Mouse (Mus musculus): ENCODE results near the gene Tnfsf11. TPM values are rescaled to one million over a fixed set of nuclear protein-coding genes. Genes with fewer than 3 reads are reported as not detected.

The Tnfsf11 gene
- polyA plus RNA-seq, 1 experiment from 2014 or later: not detected

DNA sequence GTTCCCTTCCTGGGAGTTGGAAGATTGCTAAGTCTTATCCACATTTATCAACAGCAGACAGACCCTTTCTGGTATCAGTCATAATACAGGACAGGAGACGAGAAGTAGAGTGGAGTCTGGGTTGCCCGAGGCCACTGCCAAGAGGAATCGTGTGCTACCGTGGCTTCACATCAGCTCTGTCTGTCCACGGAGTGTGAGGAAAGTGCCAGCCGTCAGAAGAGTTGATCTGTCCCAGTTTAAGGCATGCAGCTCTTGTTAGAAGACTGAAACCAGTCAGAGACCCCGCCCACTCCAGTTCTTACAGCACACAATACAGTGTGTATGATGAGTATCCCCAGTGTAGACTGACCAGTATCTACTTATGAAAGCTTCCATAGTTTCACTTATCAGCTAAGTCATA lies 45.2 kb downstream of the Tnfsf11 start:
- Histone ChIP-seq H3K4me2 (ENCODE audit: low read depth, low read length) (no peak overlapping the region), H3K27me3 (ENCODE audit: insufficient read depth, low read length) (no peaks in the 10 kb centered on the region), H3K9me3 (ENCODE audit: low read length) (no peaks in the 10 kb centered on the region), H3K36me3 (replicated peaks; ENCODE audit: insufficient read depth, low read length) (no peaks in the 10 kb centered on the region), H3K4me1 (ENCODE audit: insufficient read depth) (no peaks in the 10 kb centered on the region), H3K4me3 (ENCODE audit: low read depth, low read length) (no peak overlapping the region), H3K9ac (replicated peaks) (no peak overlapping the region), H3K27ac (ENCODE audit: low read depth) (no peak overlapping the region)
- DNase-seq (no peak), ATAC-seq (no peak)
- 65% methylated on average over 7 of the region's 7 CpGs for WGBS (ENCODE audit: insufficient replicate concordance)
- no peak for TF ChIP-seq CTCF (IDR thresholded peaks at IDR 0.05; ENCODE audit: low read depth)
- no peak for TF ChIP-seq EP300 (IDR thresholded peaks at IDR 0.05; ENCODE audit: low read depth)

- H3K9ac ChIP-seq (replicated peaks): no peak overlapping the region
- H3K4me3 ChIP-seq (ENCODE audit: low read depth, low read length): no peak overlapping the region
- no peaks in the 10 kb centered on the region for H3K36me3 ChIP-seq (replicated peaks; ENCODE audit: insufficient read depth, low read length)
- DNase-seq: no peak
- 75% methylated on average over 7 of the region's 7 CpGs for WGBS (ENCODE audit: insufficient replicate concordance)
- no peak overlapping the region for H3K4me2 ChIP-seq (ENCODE audit: low read depth, low read length)
- H3K9me3 ChIP-seq (ENCODE audit: low read length): no peaks in the 10 kb centered on the region
- TF ChIP-seq CTCF (IDR thresholded peaks at IDR 0.05; ENCODE audit: low read depth) (no peak), EP300 (IDR thresholded peaks at IDR 0.05; ENCODE audit: low read depth) (no peak)
- ATAC-seq: no peak
- H3K4me1 ChIP-seq (ENCODE audit: insufficient read depth): no peaks in the 10 kb centered on the region
- no peak overlapping the region for H3K27ac ChIP-seq (ENCODE audit: low read depth)
- no peaks in the 10 kb centered on the region for H3K27me3 ChIP-seq (ENCODE audit: insufficient read depth, low read length)
Observed at GRCm38 (mm10) chr14:78261246-78261645, 46.6 kb downstream of the Tnfsf11 start.

- Histone ChIP-seq H3K27me3 (ENCODE audit: insufficient read depth, low read length) (no peaks in the 10 kb centered on the region), H3K4me1 (ENCODE audit: insufficient read depth) (no peaks in the 10 kb centered on the region), H3K9me3 (ENCODE audit: low read length) (no peaks in the 10 kb centered on the region), H3K4me3 (ENCODE audit: low read depth, low read length) (no peak overlapping the region), H3K36me3 (replicated peaks; ENCODE audit: insufficient read depth, low read length) (no peaks in the 10 kb centered on the region), H3K4me2 (ENCODE audit: low read depth, low read length) (no peak overlapping the region), H3K9ac (replicated peaks) (no peak overlapping the region), H3K27ac (ENCODE audit: low read depth) (no peak overlapping the region)
- WGBS (ENCODE audit: insufficient replicate concordance): 73% methylated on average over 7 of the region's 7 CpGs
- TF ChIP-seq EP300 (IDR thresholded peaks at IDR 0.05; ENCODE audit: low read depth) (no peak), CTCF (IDR thresholded peaks at IDR 0.05; ENCODE audit: low read depth) (no peak)
- ATAC-seq (no peak), DNase-seq (no peak)
Observed at GRCm38 (mm10) chr14:78254017-78254416, 53.8 kb downstream of the Tnfsf11 start.

DNA sequence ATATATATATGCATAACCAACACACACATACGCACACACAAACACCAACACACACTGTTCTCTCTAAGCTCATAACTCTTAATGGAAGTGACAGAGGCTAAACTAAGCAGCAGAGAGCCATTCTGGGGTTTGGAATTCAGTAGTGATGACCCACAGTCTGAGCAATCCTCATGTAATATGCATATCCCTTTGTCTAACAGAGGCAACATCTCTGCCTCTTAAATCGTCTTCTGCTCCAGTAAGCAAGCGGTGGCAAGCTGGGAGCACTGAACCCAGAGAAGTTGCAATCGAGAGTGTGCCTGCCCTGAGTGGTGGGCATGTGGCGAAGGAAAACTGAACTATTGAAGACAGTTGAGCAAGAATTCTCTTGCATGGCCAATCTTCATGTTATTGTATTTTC lies 61.2 kb downstream of the Tnfsf11 start:
- WGBS (ENCODE audit: insufficient replicate concordance): 82% methylated on average over 5 of the region's 5 CpGs
- Histone ChIP-seq H3K27ac (ENCODE audit: low read depth) (no peak overlapping the region), H3K27me3 (ENCODE audit: insufficient read depth, low read length) (no peaks in the 10 kb centered on the region), H3K4me1 (ENCODE audit: insufficient read depth) (no peaks in the 10 kb centered on the region), H3K36me3 (replicated peaks; ENCODE audit: insufficient read depth, low read length) (no peaks in the 10 kb centered on the region), H3K9me3 (ENCODE audit: low read length) (no peaks in the 10 kb centered on the region), H3K9ac (replicated peaks) (no peak overlapping the region), H3K4me3 (ENCODE audit: low read depth, low read length) (no peak overlapping the region), H3K4me2 (ENCODE audit: low read depth, low read length) (no peak overlapping the region)
- no peak for ATAC-seq
- TF ChIP-seq EP300 (IDR thresholded peaks at IDR 0.05; ENCODE audit: low read depth) (no peak), CTCF (IDR thresholded peaks at IDR 0.05; ENCODE audit: low read depth) (no peak)
- DNase-seq: no peak

- WGBS (ENCODE audit: insufficient replicate concordance): 56% methylated on average over 4 of the region's 4 CpGs
Observed at GRCm38 (mm10) chr14:78244811-78245210, 63.0 kb downstream of the Tnfsf11 start.

DNA sequence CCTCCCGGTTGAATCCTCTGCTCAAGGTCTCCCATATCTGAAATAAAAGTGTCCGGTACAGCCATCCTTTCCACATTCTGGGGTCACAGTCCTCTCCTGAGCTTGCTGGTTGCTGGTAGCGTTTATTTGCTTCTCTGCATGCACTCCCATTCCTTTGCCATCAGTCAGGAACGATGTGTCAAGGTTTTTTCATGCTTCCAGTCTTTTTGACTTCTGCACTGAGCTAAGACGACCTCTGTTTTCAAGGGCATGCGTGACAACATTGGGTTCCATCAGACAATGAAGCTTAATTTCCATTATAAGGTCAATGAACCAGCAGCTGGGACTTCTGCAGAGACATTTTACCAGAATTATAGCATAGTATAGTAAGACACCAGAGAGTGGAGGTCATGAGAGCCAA lies 68.5 kb downstream of the Tnfsf11 start:
- no peaks in the 10 kb centered on the region for H3K36me3 ChIP-seq (replicated peaks; ENCODE audit: insufficient read depth, low read length)
- 72% methylated on average over 6 of the region's 6 CpGs for WGBS (ENCODE audit: insufficient replicate concordance)
- no peak for TF ChIP-seq EP300 (IDR thresholded peaks at IDR 0.05; ENCODE audit: low read depth)
- TF ChIP-seq CTCF (IDR thresholded peaks at IDR 0.05; ENCODE audit: low read depth): no peak
- ATAC-seq: no peak
- DNase-seq: no peak
- H3K9ac ChIP-seq (replicated peaks): no peak overlapping the region
- H3K4me1 ChIP-seq (ENCODE audit: insufficient read depth): no peaks in the 10 kb centered on the region
- H3K9me3 ChIP-seq (ENCODE audit: low read length): no peaks in the 10 kb centered on the region
- no peaks in the 10 kb centered on the region for H3K27me3 ChIP-seq (ENCODE audit: insufficient read depth, low read length)
- no peak overlapping the region for H3K4me3 ChIP-seq (ENCODE audit: low read depth, low read length)
- H3K4me2 ChIP-seq (ENCODE audit: low read depth, low read length): no peak overlapping the region
- no peak overlapping the region for H3K27ac ChIP-seq (ENCODE audit: low read depth)

More at GRCm38 (mm10) chr14:78244811-78245210, 63.0 kb downstream of the Tnfsf11 start:
- Histone ChIP-seq H3K4me3 (ENCODE audit: low read depth, low read length) (no peak overlapping the region), H3K27ac (ENCODE audit: low read depth) (no peak overlapping the region), H3K4me1 (ENCODE audit: insufficient read depth) (no peaks in the 10 kb centered on the region), H3K36me3 (replicated peaks; ENCODE audit: insufficient read depth, low read length) (no peaks in the 10 kb centered on the region), H3K9me3 (ENCODE audit: low read length) (no peaks in the 10 kb centered on the region), H3K4me2 (ENCODE audit: low read depth, low read length) (no peak overlapping the region), H3K27me3 (ENCODE audit: insufficient read depth, low read length) (no peaks in the 10 kb centered on the region), H3K9ac (replicated peaks) (no peak overlapping the region)
- no peak for DNase-seq
- no peak for ATAC-seq
- no peak for TF ChIP-seq EP300 (IDR thresholded peaks at IDR 0.05; ENCODE audit: low read depth)
- no peak for TF ChIP-seq CTCF (IDR thresholded peaks at IDR 0.05; ENCODE audit: low read depth)

- DNase-seq: peak; percentile 18
- Histone ChIP-seq H3K9me3 (ENCODE audit: low read length) (no peaks in the 10 kb centered on the region), H3K4me1 (ENCODE audit: insufficient read depth) (no peaks in the 10 kb centered on the region), H3K27me3 (ENCODE audit: insufficient read depth, low read length) (no peaks in the 10 kb centered on the region), H3K27ac (ENCODE audit: low read depth) (no peak overlapping the region), H3K9ac (replicated peaks) (no peak overlapping the region), H3K36me3 (replicated peaks; ENCODE audit: insufficient read depth, low read length) (no peaks in the 10 kb centered on the region), H3K4me2 (ENCODE audit: low read depth, low read length) (no peak overlapping the region), H3K4me3 (ENCODE audit: low read depth, low read length) (no peak overlapping the region)
- ATAC-seq: no peak
- 67% methylated on average over 6 of the region's 6 CpGs for WGBS (ENCODE audit: insufficient replicate concordance)
- TF ChIP-seq EP300 (IDR thresholded peaks at IDR 0.05; ENCODE audit: low read depth) (no peak), CTCF (IDR thresholded peaks at IDR 0.05; ENCODE audit: low read depth) (no peak)
Observed at GRCm38 (mm10) chr14:78237238-78237637, 70.6 kb downstream of the Tnfsf11 start.
